Mouse (Mus musculus): ENCODE data around the gene Gm10643. TPM values are rescaled to one million over a fixed set of nuclear protein-coding genes. Genes with fewer than 3 reads are reported as not detected.
A peak's percentile ranks its signal among the peaks of the same experiment; 100 is the strongest.

Gm10643 gene
- polyA plus RNA-seq, 1 experiment from 2014 or later = 2.4 TPM

GRCm38 (mm10) chr8:84076412-84076811 is 11.5 kb upstream of the Gm10643 start:
- ATAC-seq (ENCODE audit: low FRiP score, low TSS enrichment) = no peak
- no peak overlapping the region for H3K9ac ChIP-seq (replicated peaks; ENCODE audit: low read length)
- no peak for DNase-seq
- H3K27ac ChIP-seq (replicated peaks; ENCODE audit: low read depth, low read length) = no peak overlapping the region
- WGBS = 92% methylated on average over 1 of the region's 1 CpGs
- H3K4me2 ChIP-seq (ENCODE audit: low read length) = no peak overlapping the region
- peaks cover 59% of the 10 kb centered on the region for H3K36me3 ChIP-seq (ENCODE audit: control insufficient read depth, insufficient read depth, low read length)
- H3K4me3 ChIP-seq (replicated peaks; ENCODE audit: low read depth, low read length) = no peak overlapping the region
- H3K27me3 ChIP-seq (ENCODE audit: control insufficient read depth, insufficient read depth, low read length) = no peaks in the 10 kb centered on the region
- H3K9me3 ChIP-seq (ENCODE audit: control insufficient read depth, low read length) = no peaks in the 10 kb centered on the region
- peaks cover 11% of the 10 kb centered on the region for H3K4me1 ChIP-seq (ENCODE audit: control insufficient read depth, insufficient read depth, low read length)

- H3K9me3 ChIP-seq (ENCODE audit: control insufficient read depth, low read length) = no peaks in the 10 kb centered on the region
- no peaks in the 10 kb centered on the region for H3K27me3 ChIP-seq (ENCODE audit: control insufficient read depth, insufficient read depth, low read length)
- ATAC-seq (ENCODE audit: low FRiP score, low TSS enrichment) = no peak
- peaks cover 35% of the 10 kb centered on the region for H3K36me3 ChIP-seq (ENCODE audit: control insufficient read depth, insufficient read depth, low read length)
- H3K4me2 ChIP-seq (ENCODE audit: low read length) = 0 out of 2 replicates have a peak overlapping the region, but pooled peaks have one; percentile 18
- peaks cover 20% of the 10 kb centered on the region for H3K4me1 ChIP-seq (ENCODE audit: control insufficient read depth, insufficient read depth, low read length)
- WGBS = 33% methylated on average over 10 of the region's 10 CpGs
- no peak overlapping the region; the same call in 1 of the 2 replicates for H3K9ac ChIP-seq (replicated peaks; ENCODE audit: low read length)
- peak; percentile 57 for DNase-seq
- H3K27ac ChIP-seq (replicated peaks; ENCODE audit: low read depth, low read length) = peak overlapping the region; percentile 73
- H3K4me3 ChIP-seq (replicated peaks; ENCODE audit: low read depth, low read length) = no peak overlapping the region
These were observed 8.5 kb upstream of the Gm10643 start for GRCm38 (mm10) chr8:84073230-84073976.

DNA sequence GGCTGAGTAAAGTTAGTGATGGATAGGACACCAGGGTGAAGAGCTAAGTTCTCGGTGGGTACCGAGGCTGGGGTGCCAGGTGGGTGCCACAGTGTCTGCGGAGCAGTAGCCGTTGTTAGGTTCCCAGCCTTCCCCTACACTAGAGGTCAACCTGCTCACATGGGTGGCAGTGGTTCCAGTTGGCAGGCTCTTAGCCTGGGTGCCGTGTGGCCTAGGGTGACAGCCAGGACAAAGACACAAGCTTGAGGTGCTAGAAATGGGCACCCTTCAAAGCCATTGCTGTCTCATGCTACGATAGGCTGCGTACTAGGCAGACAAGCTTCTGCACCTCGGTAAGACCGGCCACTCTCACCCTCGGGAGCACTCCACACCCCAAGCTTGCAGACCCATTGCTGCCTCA is 7.4 kb upstream of the Gm10643 start:
- Histone ChIP-seq H3K36me3 (ENCODE audit: control insufficient read depth, insufficient read depth, low read length) (peaks cover 28% of the 10 kb centered on the region), H3K27ac (replicated peaks; ENCODE audit: low read depth, low read length) (no peak overlapping the region), H3K4me3 (replicated peaks; ENCODE audit: low read depth, low read length) (no peak overlapping the region), H3K4me2 (ENCODE audit: low read length) (no peak overlapping the region), H3K9me3 (ENCODE audit: control insufficient read depth, low read length) (no peaks in the 10 kb centered on the region), H3K9ac (replicated peaks; ENCODE audit: low read length) (no peak overlapping the region), H3K27me3 (ENCODE audit: control insufficient read depth, insufficient read depth, low read length) (no peaks in the 10 kb centered on the region), H3K4me1 (ENCODE audit: control insufficient read depth, insufficient read depth, low read length) (peaks cover 29% of the 10 kb centered on the region)
- DNase-seq = no peak
- 87% methylated on average over 10 of the region's 10 CpGs for WGBS
- no peak for ATAC-seq (ENCODE audit: low FRiP score, low TSS enrichment)

DNA sequence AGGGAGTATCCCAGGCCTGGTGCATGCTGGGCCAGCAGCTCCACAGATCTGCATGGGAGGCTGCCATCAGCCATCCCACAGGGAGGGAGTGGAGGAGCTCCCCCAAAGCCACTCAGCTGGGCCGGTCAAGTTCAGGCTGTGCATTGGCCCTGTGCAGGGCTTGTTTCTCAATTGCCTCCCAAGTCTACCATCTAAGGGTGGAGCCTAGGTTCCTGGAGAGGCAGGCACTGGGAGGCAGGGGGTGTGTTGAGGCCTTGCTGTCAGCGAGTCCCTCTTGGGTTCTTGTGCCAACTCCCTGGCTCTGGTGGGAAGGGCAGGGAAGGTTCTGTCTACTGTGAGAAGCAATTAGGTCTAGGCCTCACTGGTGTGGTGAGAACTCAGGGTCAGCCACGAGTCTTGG is 7.0 kb upstream of the Gm10643 start:
- H3K27ac ChIP-seq (replicated peaks; ENCODE audit: low read depth, low read length) = no peak overlapping the region
- H3K9ac ChIP-seq (replicated peaks; ENCODE audit: low read length) = no peak overlapping the region
- no peak overlapping the region for H3K4me3 ChIP-seq (replicated peaks; ENCODE audit: low read depth, low read length)
- 67% methylated on average over 3 of the region's 3 CpGs for WGBS
- no peaks in the 10 kb centered on the region for H3K27me3 ChIP-seq (ENCODE audit: control insufficient read depth, insufficient read depth, low read length)
- no peaks in the 10 kb centered on the region for H3K9me3 ChIP-seq (ENCODE audit: control insufficient read depth, low read length)
- ATAC-seq (ENCODE audit: low FRiP score, low TSS enrichment) (no peak), DNase-seq (no peak)
- no peak overlapping the region for H3K4me2 ChIP-seq (ENCODE audit: low read length)
- H3K4me1 ChIP-seq (ENCODE audit: control insufficient read depth, insufficient read depth, low read length) = peaks cover 29% of the 10 kb centered on the region
- peaks cover 24% of the 10 kb centered on the region for H3K36me3 ChIP-seq (ENCODE audit: control insufficient read depth, insufficient read depth, low read length)

GRCm38 (mm10) chr8:84070667-84071066 is 5.7 kb upstream of the Gm10643 start:
- no peak for DNase-seq
- Histone ChIP-seq H3K36me3 (ENCODE audit: control insufficient read depth, insufficient read depth, low read length) (peaks cover 14% of the 10 kb centered on the region), H3K9ac (replicated peaks; ENCODE audit: low read length) (no peak overlapping the region), H3K27ac (replicated peaks; ENCODE audit: low read depth, low read length) (no peak overlapping the region), H3K4me3 (replicated peaks; ENCODE audit: low read depth, low read length) (no peak overlapping the region), H3K9me3 (ENCODE audit: control insufficient read depth, low read length) (no peaks in the 10 kb centered on the region), H3K27me3 (ENCODE audit: control insufficient read depth, insufficient read depth, low read length) (no peaks in the 10 kb centered on the region), H3K4me2 (ENCODE audit: low read length) (no peak overlapping the region), H3K4me1 (ENCODE audit: control insufficient read depth, insufficient read depth, low read length) (peaks cover 30% of the 10 kb centered on the region)
- no peak for ATAC-seq (ENCODE audit: low FRiP score, low TSS enrichment)
- WGBS = 83% methylated on average over 2 of the region's 2 CpGs

GRCm38 (mm10) chr8:84070241-84070640 is 5.3 kb upstream of the Gm10643 start:
- peaks cover 10% of the 10 kb centered on the region for H3K36me3 ChIP-seq (ENCODE audit: control insufficient read depth, insufficient read depth, low read length)
- H3K9me3 ChIP-seq (ENCODE audit: control insufficient read depth, low read length) = no peaks in the 10 kb centered on the region
- DNase-seq (no peak), ATAC-seq (ENCODE audit: low FRiP score, low TSS enrichment) (no peak)
- WGBS = 83% methylated on average over 5 of the region's 5 CpGs
- H3K27me3 ChIP-seq (ENCODE audit: control insufficient read depth, insufficient read depth, low read length) = no peaks in the 10 kb centered on the region
- no peak overlapping the region for H3K4me3 ChIP-seq (replicated peaks; ENCODE audit: low read depth, low read length)
- no peak overlapping the region for H3K9ac ChIP-seq (replicated peaks; ENCODE audit: low read length)
- no peak overlapping the region for H3K4me2 ChIP-seq (ENCODE audit: low read length)
- H3K27ac ChIP-seq (replicated peaks; ENCODE audit: low read depth, low read length) = no peak overlapping the region
- H3K4me1 ChIP-seq (ENCODE audit: control insufficient read depth, insufficient read depth, low read length) = peaks cover 32% of the 10 kb centered on the region

GRCm38 (mm10) chr8:84069750-84070149 is 4.8 kb upstream of the Gm10643 start:
- H3K27me3 ChIP-seq (ENCODE audit: control insufficient read depth, insufficient read depth, low read length) = no peaks in the 10 kb centered on the region
- 53% methylated on average over 2 of the region's 2 CpGs for WGBS
- H3K4me3 ChIP-seq (replicated peaks; ENCODE audit: low read depth, low read length) = no peak overlapping the region
- H3K9ac ChIP-seq (replicated peaks; ENCODE audit: low read length) = no peak overlapping the region
- H3K36me3 ChIP-seq (ENCODE audit: control insufficient read depth, insufficient read depth, low read length) = peaks cover 6% of the 10 kb centered on the region
- no peak overlapping the region for H3K27ac ChIP-seq (replicated peaks; ENCODE audit: low read depth, low read length)
- ATAC-seq (ENCODE audit: low FRiP score, low TSS enrichment) (no peak), DNase-seq (no peak)
- no peak overlapping the region for H3K4me2 ChIP-seq (ENCODE audit: low read length)
- H3K9me3 ChIP-seq (ENCODE audit: control insufficient read depth, low read length) = no peaks in the 10 kb centered on the region
- H3K4me1 ChIP-seq (ENCODE audit: control insufficient read depth, insufficient read depth, low read length) = peaks cover 32% of the 10 kb centered on the region

GRCm38 (mm10) chr8:84069169-84069568 is 4.2 kb upstream of the Gm10643 start:
- DNase-seq (no peak), ATAC-seq (ENCODE audit: low FRiP score, low TSS enrichment) (no peak)
- 64% methylated on average over 1 of the region's 1 CpGs for WGBS
- H3K4me3 ChIP-seq (replicated peaks; ENCODE audit: low read depth, low read length) = no peak overlapping the region
- no peak overlapping the region for H3K9ac ChIP-seq (replicated peaks; ENCODE audit: low read length)
- peaks cover 32% of the 10 kb centered on the region for H3K4me1 ChIP-seq (ENCODE audit: control insufficient read depth, insufficient read depth, low read length)
- peaks cover under 1% of the 10 kb centered on the region; the same call in 1 of the 2 replicates for H3K36me3 ChIP-seq (ENCODE audit: control insufficient read depth, insufficient read depth, low read length)
- H3K4me2 ChIP-seq (ENCODE audit: low read length) = no peak overlapping the region
- no peaks in the 10 kb centered on the region for H3K27me3 ChIP-seq (ENCODE audit: control insufficient read depth, insufficient read depth, low read length)
- H3K9me3 ChIP-seq (ENCODE audit: control insufficient read depth, low read length) = no peaks in the 10 kb centered on the region
- H3K27ac ChIP-seq (replicated peaks; ENCODE audit: low read depth, low read length) = no peak overlapping the region
